Mouse (Mus musculus) monocyte, adult 59 days (primary cell): ENCODE results near the gene S100a14. TPM values are rescaled to one million over a fixed set of nuclear protein-coding genes. Genes with fewer than 3 reads are reported as not detected.

Experiments
- total RNA-seq, 2 experiments: library from RNA; stranded (reverse); gene quantifications; one replicate each; pipeline ENCODE4 v1.2.4; 2023

Gene S100a14
- under 1 TPM in 1 of 2 experiments, not detected in 1; 0.52 TPM for total RNA-seq

DNA sequence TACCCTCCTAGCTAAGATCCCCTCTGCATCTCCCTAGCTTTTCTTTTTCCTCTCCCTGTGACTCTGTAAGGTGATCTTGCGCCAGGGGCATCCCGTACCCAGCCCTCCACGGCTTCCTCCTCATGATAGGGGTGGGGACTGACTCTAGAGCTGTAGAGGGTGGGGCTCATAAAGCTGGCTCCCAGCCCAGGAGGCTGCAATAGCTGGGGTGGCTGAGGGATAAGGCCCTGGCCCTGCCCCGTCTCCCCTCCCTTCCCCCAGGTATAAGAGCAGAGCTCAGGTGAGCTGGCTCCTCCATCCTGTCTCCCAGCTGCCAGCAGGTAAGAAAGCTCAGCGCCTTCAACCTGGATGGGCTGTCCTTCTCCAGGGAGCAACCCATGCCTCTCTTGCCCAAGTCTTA lies at the start of gene S100a14:
S100a14 (plus strand) TSS at position 277 of the 400 bp plus-strand sequence.

DNA sequence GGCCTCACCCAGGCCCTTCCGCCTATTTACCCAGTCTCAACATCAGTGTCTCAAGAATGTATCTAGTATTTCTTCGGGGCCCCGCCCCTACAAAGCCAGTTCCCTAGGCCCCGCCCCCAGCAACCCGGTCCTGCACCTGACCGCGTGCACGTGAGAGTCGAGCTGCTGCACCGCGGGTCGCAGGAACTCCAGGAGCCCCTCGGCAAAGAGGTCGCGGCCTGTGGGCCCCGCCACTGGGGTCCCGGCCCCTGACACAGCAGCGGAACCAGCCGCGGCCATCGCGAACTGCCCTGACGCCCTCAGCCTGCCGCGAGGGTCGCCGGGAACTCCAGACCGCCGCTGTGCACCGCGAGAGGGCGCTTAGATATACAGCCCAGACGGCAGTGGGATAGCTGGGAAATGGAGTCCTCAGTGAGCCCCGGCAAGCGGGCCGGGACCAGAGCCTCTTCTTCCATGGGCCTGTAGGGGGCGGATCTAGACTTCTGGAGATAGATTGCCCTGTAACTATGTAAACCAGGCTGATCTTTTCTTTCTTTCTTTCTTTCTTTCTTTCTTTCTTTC lies 35.9 kb upstream of the S100a14 start, which contains the start of gene Snapin:
Snapin (minus strand) TSS at position 338 of the 561 bp plus-strand sequence.

DNA sequence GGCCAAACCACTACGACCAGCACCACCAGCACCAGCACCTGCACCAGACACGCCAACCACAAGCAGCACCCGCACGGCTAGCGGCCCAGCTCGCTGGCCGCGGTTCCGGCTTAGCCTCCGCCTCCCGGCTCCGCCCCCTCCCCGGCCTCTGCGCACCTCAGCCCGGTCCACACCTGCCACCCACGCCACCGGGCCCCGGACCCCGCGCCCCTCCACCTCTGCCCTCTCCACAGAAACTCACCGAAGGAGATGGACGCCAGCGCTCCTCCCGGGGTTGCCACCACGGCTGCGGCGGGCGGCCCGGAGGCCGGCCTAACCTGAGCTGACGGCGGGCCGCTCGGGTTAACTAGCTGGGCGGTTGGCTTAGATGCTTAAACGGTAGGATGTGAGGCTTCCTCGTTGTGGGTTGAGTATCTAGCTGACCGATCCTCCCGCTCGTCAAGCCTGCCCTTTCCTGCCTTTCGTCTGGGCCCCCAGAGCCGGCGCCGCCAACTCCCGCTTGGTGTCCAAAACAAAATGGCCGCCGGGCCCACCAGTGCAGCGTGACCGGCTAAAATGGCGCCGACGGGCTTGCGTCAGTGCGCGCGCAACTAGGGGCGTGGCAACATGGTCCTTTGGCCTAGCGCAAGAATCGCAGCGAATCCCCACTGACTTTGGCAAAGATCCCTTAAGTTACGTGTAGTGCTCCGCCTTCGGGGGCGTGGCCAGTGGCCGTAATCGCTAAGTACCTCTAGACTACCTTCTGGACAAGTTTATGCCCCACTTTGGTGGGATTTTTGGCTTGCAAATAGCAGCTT lies 17.5 kb upstream of the S100a14 start, which contains the start of gene Chtop:
Chtop (minus strand) TSS at position 549 of the 797 bp plus-strand sequence.

DNA sequence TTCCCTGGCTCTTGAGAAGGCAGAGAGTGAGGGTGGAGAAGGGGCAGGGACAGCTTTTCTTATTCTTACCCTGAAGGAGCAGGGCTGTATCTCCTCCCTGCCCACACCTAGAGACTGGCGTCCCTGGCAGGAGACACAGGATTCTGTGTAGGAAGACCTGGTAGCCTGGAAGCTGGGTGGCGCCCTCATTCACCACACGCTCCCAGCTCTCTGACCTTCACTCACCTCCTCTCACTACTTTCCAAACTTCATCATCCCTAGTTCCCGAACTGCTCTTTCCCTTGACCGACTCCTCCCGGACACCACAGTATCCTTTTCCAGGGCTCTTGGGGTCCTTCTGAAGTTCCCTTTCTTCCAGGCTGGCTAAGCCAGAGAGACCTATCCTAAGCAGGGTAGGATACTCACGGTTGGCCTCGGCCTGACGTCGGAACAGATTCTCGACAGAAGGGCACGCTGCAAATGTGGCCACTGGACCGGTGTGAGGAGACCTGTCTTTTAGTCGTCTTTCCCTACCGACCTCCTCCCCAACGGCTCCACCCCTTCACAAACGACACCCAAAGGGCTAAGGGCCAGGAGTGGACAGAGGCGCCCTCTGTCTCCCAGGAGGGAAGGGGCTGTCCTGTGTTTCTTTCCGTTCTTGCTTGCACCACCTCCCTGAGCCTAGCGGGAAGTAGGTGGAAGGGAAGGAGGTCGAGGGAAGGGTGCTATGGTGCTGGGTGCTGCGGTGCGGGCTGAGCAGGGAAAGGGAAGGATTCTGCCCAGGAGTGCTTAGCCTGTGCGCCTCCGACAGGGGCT lies 12.7 kb upstream of the S100a14 start, which contains the start of the genes S100a1 and S100a13:
S100a1 (minus strand) TSS at position 597 of the 795 bp plus-strand sequence.
S100a13 (plus strand) TSS at position 640 of the 795 bp plus-strand sequence.

DNA sequence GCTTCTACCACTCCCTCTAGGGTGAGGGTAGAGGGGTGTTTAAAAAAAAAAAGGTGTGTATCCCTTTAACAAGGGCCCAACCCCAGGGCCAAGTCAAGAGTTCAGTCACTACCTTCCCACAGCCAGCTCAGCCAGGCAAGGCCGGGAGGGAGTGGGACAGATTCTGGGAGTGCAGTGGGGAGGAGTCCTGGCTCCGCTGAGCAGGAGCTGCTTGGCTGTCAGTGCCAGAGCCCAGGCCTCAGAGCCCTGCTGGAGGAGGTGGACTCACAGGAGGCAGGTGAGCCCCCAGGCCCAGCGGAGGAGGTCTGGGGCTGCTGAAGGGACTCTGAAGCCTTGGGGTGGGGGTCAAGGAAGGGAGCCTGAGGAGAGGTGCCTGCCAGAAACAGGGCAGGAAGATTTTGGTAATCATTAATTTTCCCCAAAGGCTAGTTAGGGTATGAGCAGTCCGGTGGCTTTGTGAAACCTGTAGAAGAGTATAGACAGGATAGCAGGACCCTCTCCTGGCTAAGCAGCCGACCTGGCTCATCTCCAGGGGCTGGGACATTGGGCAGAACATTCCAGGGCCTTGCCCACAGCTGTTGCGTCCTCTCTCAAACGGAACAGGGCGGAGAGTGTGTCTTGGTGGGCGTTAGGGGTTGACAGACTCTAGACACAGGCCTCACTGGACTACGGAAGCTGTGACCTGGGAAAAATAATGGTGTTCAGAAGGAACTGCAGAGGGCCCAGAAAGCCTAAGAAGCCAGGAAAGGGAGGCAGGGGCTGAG lies 10.7 kb downstream of the S100a14 start, which contains the start of gene S100a16:
S100a16 (plus strand) TSS at position 114 of the 764 bp plus-strand sequence.

DNA sequence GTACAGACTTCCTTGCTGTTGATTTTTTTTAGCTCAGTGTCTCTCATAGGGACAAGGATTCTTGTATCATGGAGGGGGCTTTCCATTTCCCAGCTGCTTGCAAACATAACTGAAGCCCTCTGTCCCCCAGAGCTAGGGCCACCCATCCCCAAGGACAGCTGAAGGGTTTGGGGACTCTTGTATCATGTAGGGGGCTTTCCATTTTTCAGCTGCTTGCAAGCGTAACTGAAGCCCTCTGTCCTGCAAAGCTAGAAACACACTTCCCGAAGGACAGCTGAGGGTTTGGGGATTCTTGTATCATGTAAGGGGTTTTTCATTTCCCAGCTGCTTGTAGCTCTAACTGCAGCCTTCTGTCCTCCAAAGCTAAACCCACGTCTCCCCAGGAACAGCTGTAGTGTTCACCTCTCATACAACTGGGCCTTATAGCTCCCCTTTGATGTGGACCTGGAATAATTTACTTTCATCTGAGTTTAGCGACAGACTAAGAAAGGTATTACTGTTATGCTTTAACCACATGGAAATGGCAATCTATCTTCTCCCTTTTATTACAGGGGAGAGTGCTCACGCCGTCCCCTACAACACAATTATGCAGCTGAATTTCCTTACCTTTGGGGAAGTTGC lies 33.5 kb downstream of the S100a14 start, which contains the start of gene S100a3:
S100a3 (plus strand) TSS at position 571 of the 621 bp plus-strand sequence.

Other genes with a start within 250 kb of the S100a14 start
- 10 to 100 TPM; 77.6 to 81.0 TPM for gene Gatad2b, start 233.7 kb upstream of the S100a14 start, total RNA-seq
- 1 to 10 TPM; 1.1 to 1.5 TPM for gene Slc27a3, start 136.9 kb upstream of the S100a14 start, total RNA-seq
- gene Ints3, start 93.2 kb upstream of the S100a14 start, total RNA-seq = 10 to 100 TPM; 35.1 to 39.0 TPM
- under 1 TPM in 1 of 2 experiments, not detected in 1; 0.52 TPM for gene Npr1, start 61.0 kb upstream of the S100a14 start, total RNA-seq
- 10 to 100 TPM; 40.5 to 47.3 TPM for gene Ilf2, start 50.7 kb upstream of the S100a14 start, total RNA-seq
- 10 to 100 TPM; 42.2 to 43.7 TPM for gene Snapin, start 35.8 kb upstream of the S100a14 start, total RNA-seq
- 100 to 1,000 TPM; 112 to 113 TPM for gene Chtop, start 17.4 kb upstream of the S100a14 start, total RNA-seq
- gene S100a1, start 12.5 kb upstream of the S100a14 start, total RNA-seq = 10 to 100 TPM; 24.1 to 24.6 TPM
- gene S100a13, start 12.4 kb upstream of the S100a14 start, total RNA-seq = 10 to 100 TPM; 36.8 to 37.4 TPM
- gene S100a16, start 10.4 kb downstream of the S100a14 start, total RNA-seq = not detected
- 1 to 10 TPM in 1 of 2 experiments, not detected in 1; 1.0 TPM for gene S100a3, start 33.7 kb downstream of the S100a14 start, total RNA-seq
- gene S100a2, start 63.4 kb downstream of the S100a14 start, total RNA-seq = not detected
- not detected for gene Gm42674, start 75.0 kb downstream of the S100a14 start, total RNA-seq
- gene S100a4, start 76.9 kb downstream of the S100a14 start, total RNA-seq = 1,000 to 10,000 TPM; 1,255 to 1,377 TPM
- not detected for gene S100a5, start 81.7 kb downstream of the S100a14 start, total RNA-seq
- gene S100a6, start 86.0 kb downstream of the S100a14 start, total RNA-seq = 100 to 1,000 TPM; 672 to 834 TPM
- gene S100a7a, start 127.2 kb downstream of the S100a14 start, total RNA-seq = not detected
- gene S100a8, start 142.1 kb downstream of the S100a14 start, total RNA-seq = 10 to 100 TPM in 1 of 2 experiments, 1 to 10 TPM in 1; 9.4 to 13.9 TPM
- gene S100a9, start 168.9 kb downstream of the S100a14 start, total RNA-seq = 10 to 100 TPM; 10.3 to 13.2 TPM
- not detected for gene Pglyrp4, start 200.1 kb downstream of the S100a14 start, total RNA-seq